Mouse (Mus musculus) cerebellum, postnatal 10 days (tissue): ENCODE measurements at regions not wholly inside any gene's neighbourhood (a gene's known extent, or its start where the extent isn't known, plus 50 kb on each side); places are given as distances from the start of the nearest gene placed in this dataset.
A peak's percentile ranks its signal among the peaks of the same experiment; 100 is the strongest.
"Not testable (repeated sequence)": the region's sequence is repeated elsewhere in the genome, so short reads cannot be mapped to it uniquely, and the experiment has no call there.

Experiments
- DNase-seq, 2 experiments: peaks; one replicate each; pipeline ENCODE4 v3.0.0; 2021; ENCODE audit warnings: mixed read lengths in 2 of 2

GRCm38 (mm10) chr17:83049972-83050535, 165.0 kb upstream of the Pkdcc start:
- DNase-seq: no peak

- no peak for DNase-seq
Measured at GRCm38 (mm10) chr17:83050591-83051197, 164.4 kb upstream of the Pkdcc start.

- no peak for DNase-seq
Measured at GRCm38 (mm10) chr17:83052613-83053140, 162.4 kb upstream of the Pkdcc start.

GRCm38 (mm10) chr17:83057832-83058231, 157.3 kb upstream of the Pkdcc start:
- no peak for DNase-seq

- no peak for DNase-seq
Measured at GRCm38 (mm10) chr17:83061843-83062242, 153.2 kb upstream of the Pkdcc start.

- no peak for DNase-seq
Measured at GRCm38 (mm10) chr17:83063848-83064247, 151.2 kb upstream of the Pkdcc start.

GRCm38 (mm10) chr17:83064376-83064775, 150.7 kb upstream of the Pkdcc start:
- not testable (repeated sequence) for DNase-seq

- no peak for DNase-seq
Measured at GRCm38 (mm10) chr17:83069246-83069645, 145.8 kb upstream of the Pkdcc start.

GRCm38 (mm10) chr17:83071746-83072145, 143.3 kb upstream of the Pkdcc start:
- no peak for DNase-seq

- DNase-seq: no peak
Measured at GRCm38 (mm10) chr17:83072175-83072574, 142.9 kb upstream of the Pkdcc start.

- no peak for DNase-seq
Measured at GRCm38 (mm10) chr17:83074893-83075292, 140.2 kb upstream of the Pkdcc start.

GRCm38 (mm10) chr17:83077737-83078600, 137.1 kb upstream of the Pkdcc start:
- DNase-seq: peak in 1 of 2 experiments; percentile 19

- no peak for DNase-seq
Measured at GRCm38 (mm10) chr17:83078601-83079360, 136.3 kb upstream of the Pkdcc start.

GRCm38 (mm10) chr17:83079361-83079685, 135.8 kb upstream of the Pkdcc start:
- no peak for DNase-seq

- DNase-seq: no peak
Measured at GRCm38 (mm10) chr17:83081729-83082128, 133.4 kb upstream of the Pkdcc start.

GRCm38 (mm10) chr17:83083521-83083920, 131.6 kb upstream of the Pkdcc start:
- DNase-seq: no peak

- peak; percentile 42 to 53 for DNase-seq
Measured at GRCm38 (mm10) chr17:83085792-83086475, 129.2 kb upstream of the Pkdcc start.

- no peak for DNase-seq
Measured at GRCm38 (mm10) chr17:83086703-83087102, 128.4 kb upstream of the Pkdcc start.

GRCm38 (mm10) chr17:83088471-83088870, 126.6 kb upstream of the Pkdcc start:
- DNase-seq: no peak

GRCm38 (mm10) chr17:83089856-83090692, 125.0 kb upstream of the Pkdcc start:
- DNase-seq: peak; percentile 32 to 47

- DNase-seq: no peak
Measured at GRCm38 (mm10) chr17:83093862-83094261, 121.2 kb upstream of the Pkdcc start.
